Mouse (Mus musculus): ENCODE data around the gene Fdxacb1. TPM values are rescaled to one million over a fixed set of nuclear protein-coding genes. Genes with fewer than 3 reads are reported as not detected.

The Fdxacb1 gene
- total and polyA plus RNA-seq, 2 experiments from 2014 or later, result 7.9 to 10.0 TPM

DNA sequence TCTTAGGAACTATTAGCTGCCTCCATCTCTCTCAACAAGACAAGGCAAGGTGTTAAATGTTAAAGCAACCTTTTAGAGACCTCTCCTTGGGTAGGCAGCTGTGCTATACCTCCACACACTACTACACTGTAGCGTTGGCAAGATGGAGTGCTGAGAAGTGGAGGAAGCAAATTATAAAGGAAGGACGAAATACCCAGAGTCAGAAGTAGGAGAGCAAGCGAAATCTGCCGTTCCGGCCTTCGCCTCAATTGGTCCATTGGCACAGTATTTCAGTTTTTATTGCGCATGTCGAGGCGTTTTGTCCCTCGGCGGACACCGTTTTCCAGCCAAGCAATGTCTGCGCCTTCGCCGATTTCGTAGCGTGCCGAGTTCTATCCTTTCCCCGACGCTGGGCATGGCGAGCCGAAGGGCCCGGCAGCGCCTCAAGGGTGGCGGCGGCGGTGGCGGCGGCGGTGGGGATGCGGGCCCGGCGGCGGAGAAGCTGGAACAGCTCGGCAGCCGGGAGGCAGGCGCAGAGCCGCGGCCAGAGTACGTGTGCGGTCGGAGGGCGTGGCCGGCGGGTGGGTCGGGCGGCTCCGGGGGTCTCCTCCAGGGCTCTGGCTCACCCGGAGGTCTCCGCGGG, 7.1 kb downstream of the Fdxacb1 start, which contains the start of the genes Alg9 and 1110032A03Rik:
Gene Alg9 (plus strand): TSS at position 29 of the 622 bp plus-strand sequence.
Gene 1110032A03Rik (minus strand): TSS at position 530 of the 622 bp plus-strand sequence.
- DNase-seq (ENCODE audit: low spot score), result peak; percentile 75
- peaks cover 14% of the 10 kb centered on the region; the same call in 1 of the 2 replicates for H3K4me1 ChIP-seq (ENCODE audit: control insufficient read depth, insufficient read depth)
- no peaks in the 10 kb centered on the region for H3K9me3 ChIP-seq (replicated peaks; ENCODE audit: control insufficient read depth, low read length)
- peak within 1 kb of the TSS; percentile 84 for H3K9ac ChIP-seq (replicated peaks; ENCODE audit: low read depth, low read length)
- H3K4me2 ChIP-seq (ENCODE audit: low read depth, low read length), result peak within 1 kb of the TSS; percentile 80
- peaks cover 27% of the 10 kb centered on the region; the same call in 1 of the 2 replicates for H3K36me3 ChIP-seq (replicated peaks; ENCODE audit: control insufficient read depth, insufficient read depth, low read length)
- peak; percentile 63 for ATAC-seq (ENCODE audit: insufficient read depth, low read depth)
- H3K4me3 ChIP-seq (ENCODE audit: low read depth, low read length), result peak within 1 kb of the TSS; percentile 92
- no peak for TF ChIP-seq EP300 (IDR thresholded peaks at IDR 0.05; ENCODE audit: low read depth)
- no peak for TF ChIP-seq CTCF (IDR thresholded peaks at IDR 0.05; ENCODE audit: low read depth)
- peak within 1 kb of the TSS; percentile 63 for H3K27ac ChIP-seq (ENCODE audit: low read depth)
- H3K27me3 ChIP-seq (ENCODE audit: control insufficient read depth, insufficient read depth, low read length), result no peaks in the 10 kb centered on the region
- under 1% methylated on average over 42 of the region's 51 CpGs for WGBS

- WGBS, result 0% methylated on average over 30 of the region's 30 CpGs
- H3K9me3 ChIP-seq (replicated peaks; ENCODE audit: control insufficient read depth, low read length), result no peaks in the 10 kb centered on the region
- peak overlapping the region; percentile 92 for H3K4me3 ChIP-seq (ENCODE audit: low read depth, low read length)
- H3K36me3 ChIP-seq (replicated peaks; ENCODE audit: control insufficient read depth, insufficient read depth, low read length), result peaks cover 30% of the 10 kb centered on the region; the same call in 1 of the 2 replicates
- H3K27ac ChIP-seq (ENCODE audit: low read depth), result no peak overlapping the region
- no peaks in the 10 kb centered on the region for H3K27me3 ChIP-seq (ENCODE audit: control insufficient read depth, insufficient read depth, low read length)
- peaks cover 14% of the 10 kb centered on the region; the same call in 1 of the 2 replicates for H3K4me1 ChIP-seq (ENCODE audit: control insufficient read depth, insufficient read depth)
- ATAC-seq (ENCODE audit: insufficient read depth, low read depth) (peak; percentile 28; the same call in 1 of the 2 replicates), DNase-seq (ENCODE audit: low spot score) (no peak)
- H3K9ac ChIP-seq (replicated peaks; ENCODE audit: low read depth, low read length), result peak overlapping the region; percentile 84
- TF ChIP-seq CTCF (IDR thresholded peaks at IDR 0.05; ENCODE audit: low read depth) (no peak), EP300 (IDR thresholded peaks at IDR 0.05; ENCODE audit: low read depth) (no peak)
- peak overlapping the region; percentile 80 for H3K4me2 ChIP-seq (ENCODE audit: low read depth, low read length)
Observed at GRCm38 (mm10) chr9:50775662-50776126, 7.7 kb downstream of the Fdxacb1 start.

- peak overlapping the region; percentile 92 for H3K4me3 ChIP-seq (ENCODE audit: low read depth, low read length)
- ATAC-seq (ENCODE audit: insufficient read depth, low read depth) (no peak), DNase-seq (ENCODE audit: low spot score) (no peak)
- H3K9me3 ChIP-seq (replicated peaks; ENCODE audit: control insufficient read depth, low read length), result no peaks in the 10 kb centered on the region
- WGBS, result 55% methylated on average over 11 of the region's 11 CpGs
- peak overlapping the region; percentile 80 for H3K4me2 ChIP-seq (ENCODE audit: low read depth, low read length)
- TF ChIP-seq CTCF (IDR thresholded peaks at IDR 0.05; ENCODE audit: low read depth), result no peak
- TF ChIP-seq EP300 (IDR thresholded peaks at IDR 0.05; ENCODE audit: low read depth), result no peak
- peak overlapping the region; percentile 84; the same call in 1 of the 2 replicates for H3K9ac ChIP-seq (replicated peaks; ENCODE audit: low read depth, low read length)
- peaks cover 32% of the 10 kb centered on the region; the same call in 1 of the 2 replicates for H3K36me3 ChIP-seq (replicated peaks; ENCODE audit: control insufficient read depth, insufficient read depth, low read length)
- H3K27ac ChIP-seq (ENCODE audit: low read depth), result no peak overlapping the region
- H3K4me1 ChIP-seq (ENCODE audit: control insufficient read depth, insufficient read depth), result peaks cover 14% of the 10 kb centered on the region; the same call in 1 of the 2 replicates
- no peaks in the 10 kb centered on the region for H3K27me3 ChIP-seq (ENCODE audit: control insufficient read depth, insufficient read depth, low read length)
Observed at GRCm38 (mm10) chr9:50776162-50776760, 8.2 kb downstream of the Fdxacb1 start.

GRCm38 (mm10) chr9:50782155-50782554, 14.1 kb downstream of the Fdxacb1 start:
- WGBS, result 83% methylated on average over 2 of the region's 2 CpGs
- no peak for TF ChIP-seq EP300 (IDR thresholded peaks at IDR 0.05; ENCODE audit: low read depth)
- TF ChIP-seq CTCF (IDR thresholded peaks at IDR 0.05; ENCODE audit: low read depth), result peak; percentile 43
- Histone ChIP-seq H3K4me3 (ENCODE audit: low read depth, low read length) (no peak overlapping the region), H3K27me3 (ENCODE audit: control insufficient read depth, insufficient read depth, low read length) (no peaks in the 10 kb centered on the region), H3K9me3 (replicated peaks; ENCODE audit: control insufficient read depth, low read length) (no peaks in the 10 kb centered on the region), H3K4me2 (ENCODE audit: low read depth, low read length) (no peak overlapping the region), H3K9ac (replicated peaks; ENCODE audit: low read depth, low read length) (no peak overlapping the region), H3K27ac (ENCODE audit: low read depth) (no peak overlapping the region), H3K4me1 (ENCODE audit: control insufficient read depth, insufficient read depth) (no peaks in the 10 kb centered on the region), H3K36me3 (replicated peaks; ENCODE audit: control insufficient read depth, insufficient read depth, low read length) (peaks cover 74% of the 10 kb centered on the region)
- ATAC-seq (ENCODE audit: insufficient read depth, low read depth), result no peak
- no peak for DNase-seq (ENCODE audit: low spot score)

DNA sequence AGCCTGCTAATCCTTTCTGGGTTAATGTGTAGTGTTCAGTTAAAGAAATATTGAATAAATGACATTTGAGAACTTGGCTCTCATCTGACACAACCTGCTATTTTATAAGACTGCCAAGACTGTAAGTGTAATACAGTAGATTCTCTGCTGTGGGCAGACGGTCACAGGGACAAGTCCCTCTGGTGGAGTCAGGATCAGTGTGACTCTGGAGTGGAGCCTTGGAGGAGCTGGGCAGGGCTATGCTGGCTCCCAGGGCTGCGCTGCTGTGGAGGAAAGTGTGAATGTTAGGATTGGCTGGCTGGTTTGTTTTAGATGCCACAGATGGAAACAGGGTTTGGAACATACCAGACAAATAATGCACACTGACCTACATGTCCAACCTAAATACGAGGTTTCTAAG, 27.2 kb downstream of the Fdxacb1 start:
- Histone ChIP-seq H3K4me1 (ENCODE audit: control insufficient read depth, insufficient read depth) (no peaks in the 10 kb centered on the region), H3K27me3 (ENCODE audit: control insufficient read depth, insufficient read depth, low read length) (no peaks in the 10 kb centered on the region), H3K4me3 (ENCODE audit: low read depth, low read length) (no peak overlapping the region), H3K4me2 (ENCODE audit: low read depth, low read length) (no peak overlapping the region), H3K9me3 (replicated peaks; ENCODE audit: control insufficient read depth, low read length) (no peaks in the 10 kb centered on the region), H3K27ac (ENCODE audit: low read depth) (no peak overlapping the region), H3K36me3 (replicated peaks; ENCODE audit: control insufficient read depth, insufficient read depth, low read length) (peaks cover 46% of the 10 kb centered on the region), H3K9ac (replicated peaks; ENCODE audit: low read depth, low read length) (no peak overlapping the region)
- TF ChIP-seq EP300 (IDR thresholded peaks at IDR 0.05; ENCODE audit: low read depth) (no peak), CTCF (IDR thresholded peaks at IDR 0.05; ENCODE audit: low read depth) (no peak)
- ATAC-seq (ENCODE audit: insufficient read depth, low read depth), result no peak
- no peak for DNase-seq (ENCODE audit: low spot score)
- WGBS, result 88% methylated on average over 3 of the region's 3 CpGs
